Mouse (Mus musculus): Measurements from ENCODE around the gene Rftn2. TPM values are rescaled to one million over a fixed set of nuclear protein-coding genes. Genes with fewer than 3 reads are reported as not detected.

Rftn2 gene
- polyA plus RNA-seq, 1 experiment, result 20.8 TPM

- Histone ChIP-seq H3K4me1 (ENCODE audit: control insufficient read depth, insufficient read depth, low read length) (peaks cover 10% of the 10 kb centered on the region; the same call in 1 of the 2 replicates), H3K4me3 (ENCODE audit: insufficient read depth, low read length) (no peak overlapping the region), H3K27ac (ENCODE audit: insufficient read depth, low read length) (0 out of 2 replicates have a peak overlapping the region, but pooled peaks have one; percentile 20)
- TF ChIP-seq POLR2A (IDR thresholded peaks at IDR 0.05; ENCODE audit: extremely low read depth, insufficient read depth, low read length) (no peak), CTCF (IDR thresholded peaks at IDR 0.05; ENCODE audit: extremely low read depth, insufficient read depth, low read length) (0 out of 2 replicates have a peak, but pooled peaks have one; percentile 11)
Measured at GRCm38 (mm10) chr1:55161895-55162294, 64.7 kb downstream of the Rftn2 start.

GRCm38 (mm10) chr1:55160831-55161638 is 65.5 kb downstream of the Rftn2 start:
- no peak overlapping the region for H3K4me3 ChIP-seq (ENCODE audit: insufficient read depth, low read length)
- peaks cover 10% of the 10 kb centered on the region; the same call in 1 of the 2 replicates for H3K4me1 ChIP-seq (ENCODE audit: control insufficient read depth, insufficient read depth, low read length)
- H3K27ac ChIP-seq (ENCODE audit: insufficient read depth, low read length), result peak overlapping the region; percentile 70
- no peak for TF ChIP-seq POLR2A (IDR thresholded peaks at IDR 0.05; ENCODE audit: extremely low read depth, insufficient read depth, low read length)
- no peak for TF ChIP-seq CTCF (IDR thresholded peaks at IDR 0.05; ENCODE audit: extremely low read depth, insufficient read depth, low read length)

- Histone ChIP-seq H3K4me3 (ENCODE audit: insufficient read depth, low read length) (no peak overlapping the region), H3K4me1 (ENCODE audit: control insufficient read depth, insufficient read depth, low read length) (peaks cover 10% of the 10 kb centered on the region; the same call in 1 of the 2 replicates), H3K27ac (ENCODE audit: insufficient read depth, low read length) (no peak overlapping the region)
- TF ChIP-seq POLR2A (IDR thresholded peaks at IDR 0.05; ENCODE audit: extremely low read depth, insufficient read depth, low read length) (no peak), CTCF (IDR thresholded peaks at IDR 0.05; ENCODE audit: extremely low read depth, insufficient read depth, low read length) (no peak)
Measured at GRCm38 (mm10) chr1:55160218-55160617, 66.4 kb downstream of the Rftn2 start.

- no peak overlapping the region for H3K4me3 ChIP-seq (ENCODE audit: insufficient read depth, low read length)
- peak overlapping the region; percentile 82; the same call in 1 of the 2 replicates for H3K27ac ChIP-seq (ENCODE audit: insufficient read depth, low read length)
- peaks cover 10% of the 10 kb centered on the region; the same call in 1 of the 2 replicates for H3K4me1 ChIP-seq (ENCODE audit: control insufficient read depth, insufficient read depth, low read length)
- TF ChIP-seq CTCF (IDR thresholded peaks at IDR 0.05; ENCODE audit: extremely low read depth, insufficient read depth, low read length), result no peak
- TF ChIP-seq POLR2A (IDR thresholded peaks at IDR 0.05; ENCODE audit: extremely low read depth, insufficient read depth, low read length), result no peak
Measured at GRCm38 (mm10) chr1:55158821-55159220, 67.8 kb downstream of the Rftn2 start.

GRCm38 (mm10) chr1:55158211-55158610 is 68.4 kb downstream of the Rftn2 start:
- TF ChIP-seq CTCF (IDR thresholded peaks at IDR 0.05; ENCODE audit: extremely low read depth, insufficient read depth, low read length) (no peak), POLR2A (IDR thresholded peaks at IDR 0.05; ENCODE audit: extremely low read depth, insufficient read depth, low read length) (no peak)
- no peak overlapping the region for H3K4me3 ChIP-seq (ENCODE audit: insufficient read depth, low read length)
- H3K27ac ChIP-seq (ENCODE audit: insufficient read depth, low read length), result peak overlapping the region; percentile 82; the same call in 1 of the 2 replicates
- H3K4me1 ChIP-seq (ENCODE audit: control insufficient read depth, insufficient read depth, low read length), result peaks cover 10% of the 10 kb centered on the region; the same call in 1 of the 2 replicates

- TF ChIP-seq POLR2A (IDR thresholded peaks at IDR 0.05; ENCODE audit: extremely low read depth, insufficient read depth, low read length), result no peak
- TF ChIP-seq CTCF (IDR thresholded peaks at IDR 0.05; ENCODE audit: extremely low read depth, insufficient read depth, low read length), result no peak
- Histone ChIP-seq H3K4me1 (ENCODE audit: control insufficient read depth, insufficient read depth, low read length) (peaks cover 10% of the 10 kb centered on the region; the same call in 1 of the 2 replicates), H3K27ac (ENCODE audit: insufficient read depth, low read length) (no peak overlapping the region), H3K4me3 (ENCODE audit: insufficient read depth, low read length) (no peak overlapping the region)
Measured at GRCm38 (mm10) chr1:55157329-55157728, 69.3 kb downstream of the Rftn2 start.

- Histone ChIP-seq H3K4me3 (ENCODE audit: insufficient read depth, low read length) (no peak overlapping the region), H3K4me1 (ENCODE audit: control insufficient read depth, insufficient read depth, low read length) (no peaks in the 10 kb centered on the region; the same call in 1 of the 2 replicates), H3K27ac (ENCODE audit: insufficient read depth, low read length) (no peak overlapping the region)
- no peak for TF ChIP-seq POLR2A (IDR thresholded peaks at IDR 0.05; ENCODE audit: extremely low read depth, insufficient read depth, low read length)
- no peak for TF ChIP-seq CTCF (IDR thresholded peaks at IDR 0.05; ENCODE audit: extremely low read depth, insufficient read depth, low read length)
Measured at GRCm38 (mm10) chr1:55145556-55145955, 81.0 kb downstream of the Rftn2 start.

- TF ChIP-seq CTCF (IDR thresholded peaks at IDR 0.05; ENCODE audit: extremely low read depth, insufficient read depth, low read length) (no peak), POLR2A (IDR thresholded peaks at IDR 0.05; ENCODE audit: extremely low read depth, insufficient read depth, low read length) (no peak)
- no peaks in the 10 kb centered on the region; the same call in 1 of the 2 replicates for H3K4me1 ChIP-seq (ENCODE audit: control insufficient read depth, insufficient read depth, low read length)
- no peak overlapping the region for H3K4me3 ChIP-seq (ENCODE audit: insufficient read depth, low read length)
- no peak overlapping the region for H3K27ac ChIP-seq (ENCODE audit: insufficient read depth, low read length)
Measured at GRCm38 (mm10) chr1:55144338-55144737, 82.2 kb downstream of the Rftn2 start.

GRCm38 (mm10) chr1:55135846-55136245 is 90.7 kb downstream of the Rftn2 start:
- peaks cover 3% of the 10 kb centered on the region for H3K4me1 ChIP-seq (ENCODE audit: control insufficient read depth, insufficient read depth, low read length)
- H3K4me3 ChIP-seq (ENCODE audit: insufficient read depth, low read length), result no peak overlapping the region
- TF ChIP-seq CTCF (IDR thresholded peaks at IDR 0.05; ENCODE audit: extremely low read depth, insufficient read depth, low read length) (no peak), POLR2A (IDR thresholded peaks at IDR 0.05; ENCODE audit: extremely low read depth, insufficient read depth, low read length) (no peak)
- no peak overlapping the region for H3K27ac ChIP-seq (ENCODE audit: insufficient read depth, low read length)

- no peak overlapping the region for H3K27ac ChIP-seq (ENCODE audit: insufficient read depth, low read length)
- H3K4me3 ChIP-seq (ENCODE audit: insufficient read depth, low read length), result no peak overlapping the region
- H3K4me1 ChIP-seq (ENCODE audit: control insufficient read depth, insufficient read depth, low read length), result peaks cover 3% of the 10 kb centered on the region
- TF ChIP-seq POLR2A (IDR thresholded peaks at IDR 0.05; ENCODE audit: extremely low read depth, insufficient read depth, low read length) (no peak), CTCF (IDR thresholded peaks at IDR 0.05; ENCODE audit: extremely low read depth, insufficient read depth, low read length) (no peak)
Measured at GRCm38 (mm10) chr1:55134301-55134700, 92.3 kb downstream of the Rftn2 start.
